Mouse (Mus musculus) testis, adult 2 months (tissue): ENCODE measurements at regions not wholly inside any gene's neighbourhood (a gene's known extent, or its start where the extent isn't known, plus 50 kb on each side); places are given as distances from the start of the nearest gene placed in this dataset.

Experiments
- CTCF ChIP-seq: fragments of 200-500 bp; IDR thresholded peaks from 2 replicates; pipeline ENCODE4 v1.5.1; 2012; ENCODE audit warnings: low read depth, mild to moderate bottlenecking, inconsistent platforms, low read length, moderate library complexity; ENCODE audit not compliant: control insufficient read depth, insufficient read depth, insufficient replicate concordance
- POLR2A ChIP-seq: fragments of 200-500 bp; IDR thresholded peaks from 2 replicates; pipeline ENCODE4 v1.6.1; 2012; ENCODE audit warnings: low read depth, mild to moderate bottlenecking, inconsistent platforms, low read length, moderate library complexity; ENCODE audit not compliant: control insufficient read depth

GRCm38 (mm10) chr9:101420181-101420580 is 168.6 kb upstream of the Ppp2r3a start:
- TF ChIP-seq CTCF (no peak), POLR2A (no peak)
